Mouse (Mus musculus) cerebellum, adult 8-10 months (tissue): ENCODE data around the gene Dda1.
"Not testable (repeated sequence)": the region's sequence is repeated elsewhere in the genome, so short reads cannot be mapped to it uniquely, and the experiment has no call there.

Experiments used
- DNase-seq: peaks from one replicate; pipeline ENCODE4 v3.0.0; 2022

The Dda1 gene

GRCm38 (mm10) chr8:71468916-71469315 lies at the start of gene Dda1:
Gene Dda1, plus strand, starts transcription at chr8:71469199.
- peak; percentile 97 for DNase-seq

GRCm38 (mm10) chr8:71422121-71422520 lies 46.9 kb upstream of the Dda1 start:
- no peak for DNase-seq

DNA sequence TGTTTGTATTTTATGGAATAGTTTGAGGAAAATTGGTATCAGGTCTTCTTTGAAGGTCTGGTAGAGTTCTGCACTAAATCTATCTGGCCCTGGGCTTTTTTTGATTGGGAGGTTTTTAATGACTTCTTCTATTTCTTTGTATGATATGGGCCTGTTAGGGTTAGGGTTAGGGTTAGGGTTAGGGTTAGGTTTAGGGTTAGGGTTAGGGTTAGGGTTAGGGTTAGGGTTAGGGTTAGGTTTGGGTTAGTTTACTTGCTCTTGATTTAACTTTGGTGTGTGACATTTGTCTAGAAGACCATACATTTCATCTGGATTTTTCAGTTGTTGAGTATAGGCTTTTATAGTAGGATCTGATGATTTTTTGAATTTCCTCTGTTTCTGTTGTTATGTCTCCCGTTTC lies 36.1 kb upstream of the Dda1 start:
- not testable (repeated sequence) for DNase-seq

- DNase-seq: no peak
Measured at GRCm38 (mm10) chr8:71437041-71437440, 32.0 kb upstream of the Dda1 start.

DNA sequence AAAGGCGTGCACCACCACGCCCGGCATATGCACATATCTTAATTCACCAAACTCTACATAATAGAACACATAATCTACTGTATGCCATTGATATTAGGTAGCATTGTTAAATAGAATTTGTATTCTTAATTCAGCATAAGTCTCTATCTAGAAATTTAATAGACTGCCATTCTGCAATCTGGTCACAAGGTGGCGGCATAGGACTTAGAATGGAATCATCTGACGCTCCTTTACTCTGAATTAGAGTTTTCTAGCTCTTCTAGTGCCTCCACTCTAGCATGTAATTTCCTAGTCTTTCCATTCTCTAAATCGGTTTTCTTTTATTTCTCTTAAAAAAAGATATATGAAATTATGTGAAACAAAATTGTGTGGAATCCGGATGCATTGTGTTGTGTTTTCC lies 27.6 kb upstream of the Dda1 start:
- DNase-seq: peak; percentile 54

GRCm38 (mm10) chr8:71445096-71445495 lies 23.9 kb upstream of the Dda1 start:
- DNase-seq: no peak

DNA sequence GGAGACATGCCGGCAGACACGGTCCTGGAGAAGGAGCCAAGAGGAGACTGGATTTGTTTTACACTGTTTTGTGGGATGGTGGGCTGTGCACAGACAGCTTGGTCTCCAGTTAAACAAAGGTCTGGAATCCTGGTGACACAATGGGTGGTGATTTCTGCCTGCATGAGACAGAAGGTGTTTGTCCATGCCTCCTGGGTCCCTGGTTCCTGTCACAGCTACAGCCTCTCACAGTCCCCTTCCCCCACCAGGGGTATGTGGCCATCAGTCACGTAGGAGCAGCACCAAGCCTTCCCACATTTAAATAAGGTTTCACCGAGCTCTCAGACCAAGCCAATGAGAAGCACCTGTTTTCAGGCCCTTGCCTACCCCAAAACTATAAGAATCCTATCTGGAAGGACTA lies 17.7 kb upstream of the Dda1 start:
- DNase-seq: no peak

DNA sequence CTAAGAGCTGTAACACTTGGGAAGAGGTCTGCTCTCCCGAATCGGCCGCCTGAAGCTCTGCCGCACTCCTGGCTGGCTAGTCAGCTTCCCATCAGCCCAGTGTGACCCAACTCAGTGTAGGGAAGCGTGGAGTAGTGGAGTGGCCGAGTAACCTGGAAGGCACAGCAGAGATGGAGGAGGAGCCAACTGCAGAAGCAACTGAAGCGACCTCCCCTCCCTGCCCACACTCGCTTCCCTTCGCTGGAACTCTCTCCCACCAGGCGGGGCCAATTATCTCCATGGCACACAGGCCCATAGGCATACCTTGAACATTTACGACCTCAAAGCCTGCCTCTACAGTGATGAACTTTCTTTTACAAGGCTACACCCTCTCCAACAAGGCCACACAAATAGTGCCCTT lies 17.2 kb upstream of the Dda1 start:
- no peak for DNase-seq

DNA sequence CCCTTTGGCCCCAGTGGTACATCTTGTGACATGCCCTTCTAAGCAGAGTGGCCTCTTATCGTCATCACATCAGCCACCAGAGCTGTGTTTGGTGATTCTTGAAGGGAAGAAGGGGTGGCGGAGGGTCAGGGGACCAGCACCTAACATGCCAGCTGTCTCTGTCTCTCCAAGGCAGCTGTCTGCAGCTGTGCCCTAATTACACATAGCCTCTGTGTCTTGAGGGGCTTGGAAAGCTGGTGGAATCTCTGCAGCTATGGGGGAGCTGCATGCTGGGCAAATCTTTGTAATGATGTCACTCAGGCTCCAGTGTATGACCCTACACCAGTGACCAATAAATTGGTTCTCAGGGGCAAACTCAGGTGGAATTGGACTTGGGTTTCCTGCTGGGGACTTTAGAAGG lies 16.3 kb upstream of the Dda1 start:
- DNase-seq: no peak

DNA sequence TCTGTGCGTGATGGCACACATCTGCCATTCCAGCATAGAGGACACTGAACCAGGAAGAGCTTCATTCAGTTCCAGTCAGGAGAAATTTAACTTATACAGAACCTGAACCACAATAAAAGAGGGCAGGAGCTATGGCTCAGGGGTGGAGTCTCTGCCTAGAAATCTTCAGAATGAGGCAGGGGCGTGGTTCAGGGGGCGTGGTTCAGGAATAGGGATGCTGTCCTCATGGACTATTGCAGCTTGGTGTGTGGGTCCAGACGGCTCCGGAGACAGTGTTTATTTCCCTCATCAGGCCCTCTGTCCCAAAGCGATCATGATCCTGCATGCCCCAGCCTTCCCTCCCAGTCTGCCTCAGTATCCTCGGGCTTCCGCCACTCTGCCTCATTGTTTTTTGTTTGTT lies 14.3 kb upstream of the Dda1 start:
- DNase-seq: no peak

GRCm38 (mm10) chr8:71456906-71457305 lies 12.1 kb upstream of the Dda1 start:
- DNase-seq: peak; percentile 23

- no peak for DNase-seq
Measured at GRCm38 (mm10) chr8:71457659-71458270, 11.2 kb upstream of the Dda1 start.

DNA sequence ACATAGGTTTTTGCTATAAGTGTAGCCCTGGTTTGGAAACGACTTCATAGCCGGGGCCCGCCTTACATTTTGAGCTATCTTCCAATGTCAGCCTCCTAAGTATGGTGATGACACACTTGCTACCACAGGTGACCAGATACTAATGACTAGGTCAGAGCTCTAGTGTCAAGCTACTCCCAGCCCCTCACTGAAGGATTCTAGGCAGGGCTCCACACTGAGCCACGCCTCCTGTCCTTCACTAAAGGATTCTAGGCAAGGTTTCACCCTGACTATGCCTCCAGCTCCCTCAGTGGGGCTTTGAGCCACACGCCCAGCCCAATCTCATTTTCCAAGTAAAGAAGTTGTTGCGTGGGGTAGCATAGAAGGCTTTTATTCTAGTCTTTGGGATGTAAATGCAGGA lies 8.3 kb upstream of the Dda1 start:
- DNase-seq: peak; percentile 15

DNA sequence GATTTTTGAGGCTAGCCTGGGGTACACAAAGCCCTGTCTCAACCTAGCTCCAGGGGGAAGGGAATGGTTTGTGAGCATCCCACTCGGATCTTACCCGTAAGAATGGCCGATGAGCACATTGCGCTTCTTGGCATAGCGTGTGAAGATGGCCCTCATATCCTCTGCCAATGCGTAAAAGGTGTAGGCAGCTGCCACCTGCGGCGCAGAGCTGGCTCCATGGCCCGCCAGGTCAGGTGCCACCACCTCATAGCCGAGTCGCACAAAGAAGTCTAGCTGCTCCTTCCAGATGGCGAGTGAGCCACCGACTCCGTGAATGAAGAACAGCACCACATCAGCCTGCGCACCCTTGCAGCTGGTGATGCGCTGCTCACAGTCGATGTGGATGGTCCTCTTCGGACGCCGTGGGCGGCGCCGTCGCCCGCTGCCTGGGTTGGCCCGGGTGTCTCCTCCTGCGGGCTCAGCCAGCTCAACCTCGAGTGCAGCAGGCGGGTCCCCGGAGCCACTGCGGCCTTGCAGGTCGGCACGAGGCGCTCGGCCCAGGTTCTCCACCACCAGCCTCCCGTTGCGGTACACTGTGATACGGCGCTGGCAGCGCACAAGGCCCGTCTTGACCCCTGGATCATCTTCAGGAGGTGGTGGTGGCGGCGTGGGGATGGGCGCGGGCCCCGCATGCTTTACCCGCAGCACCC lies 7.7 kb upstream of the Dda1 start:
- peak; percentile 48 for DNase-seq

DNA sequence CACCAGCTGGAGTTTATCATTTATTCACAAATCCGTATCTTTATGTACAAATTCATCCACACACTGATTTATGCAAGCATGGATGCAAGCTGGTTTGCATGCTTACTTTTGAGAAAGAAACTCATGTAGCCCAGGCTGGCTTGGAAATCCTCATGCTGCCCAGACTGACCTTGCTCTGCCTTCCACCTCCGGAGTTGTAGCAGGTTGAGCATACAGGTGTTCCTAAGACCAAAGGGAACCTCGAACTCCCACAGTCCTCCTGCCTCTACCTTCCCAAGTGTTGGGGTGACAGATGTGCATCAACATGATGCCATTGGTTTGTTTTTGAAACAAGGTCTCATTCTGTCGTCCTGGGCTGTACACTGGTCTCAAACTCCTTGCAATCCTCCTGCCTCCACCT lies 6.8 kb upstream of the Dda1 start:
- peak; percentile 39 for DNase-seq

DNA sequence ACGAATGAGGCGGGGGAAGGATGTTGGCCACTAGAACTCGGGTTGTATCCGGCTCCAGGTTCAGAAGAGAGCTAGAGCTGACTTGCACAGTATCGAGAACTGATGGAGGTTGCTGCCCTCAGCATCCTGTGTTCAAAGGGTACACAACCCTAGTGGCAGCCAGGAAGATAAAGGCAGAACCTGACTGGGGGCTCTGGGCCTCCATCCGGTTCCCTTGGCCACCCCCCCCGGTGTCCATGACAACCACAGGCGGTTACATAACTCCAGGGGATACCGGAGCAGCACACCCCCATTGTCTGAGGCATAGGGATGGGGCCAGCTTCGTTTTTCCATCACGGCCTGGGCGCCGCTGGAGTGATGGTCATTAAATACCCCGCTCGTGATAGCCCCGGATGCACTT lies 6.2 kb upstream of the Dda1 start:
- peak; percentile 76 for DNase-seq

DNA sequence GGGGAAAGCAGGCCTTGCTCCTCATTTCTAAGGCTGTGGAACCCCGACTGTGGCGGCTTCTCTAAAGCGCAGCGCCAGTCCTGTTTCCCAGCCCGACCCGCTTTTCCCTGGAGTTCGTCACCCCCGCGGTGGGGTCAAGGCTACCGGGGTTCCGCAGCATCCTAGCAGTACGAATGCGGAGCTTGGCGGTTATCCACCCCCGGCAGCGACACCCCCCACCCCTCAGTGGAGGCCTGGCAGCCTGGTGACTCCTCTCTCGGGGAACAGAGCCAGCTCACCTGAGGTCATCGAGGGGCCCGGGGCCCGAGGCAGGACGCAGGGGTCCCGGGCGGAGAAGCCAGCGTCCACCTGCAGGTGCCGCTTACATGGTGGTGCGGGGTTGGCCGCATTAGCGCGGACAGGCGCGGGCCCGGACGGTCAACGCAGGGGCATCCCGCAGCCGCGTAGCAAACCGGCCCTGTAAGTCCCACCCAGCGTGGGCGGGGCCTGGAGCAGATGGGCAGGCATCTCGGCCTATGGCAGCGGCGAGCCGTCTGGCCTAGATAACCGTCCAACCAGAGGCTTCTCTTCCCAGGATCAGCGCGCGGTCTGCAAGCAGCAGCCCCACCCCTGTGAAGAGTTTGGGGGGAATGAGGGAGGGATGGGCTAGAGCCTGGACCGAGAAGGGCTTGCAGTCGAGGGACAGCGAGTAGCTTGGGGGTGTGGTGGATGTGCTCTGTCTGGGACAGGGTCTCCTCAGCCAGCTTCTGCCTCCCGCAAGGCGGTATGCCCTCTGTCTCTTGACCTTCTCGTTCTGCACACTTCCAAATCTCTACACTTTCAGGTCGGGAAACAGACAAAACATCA lies 5.6 kb upstream of the Dda1 start, which contains the start of gene Abhd8:
Abhd8 (minus strand) TSS at position 468 of the 846 bp plus-strand sequence.
- DNase-seq: peak; percentile 99

- peak; percentile 99 for DNase-seq
Measured at GRCm38 (mm10) chr8:71464513-71465500, 4.2 kb upstream of the Dda1 start, which contains the start of gene Mrpl34. Gene Mrpl34, plus strand, starts transcription at chr8:71464959.

DNA sequence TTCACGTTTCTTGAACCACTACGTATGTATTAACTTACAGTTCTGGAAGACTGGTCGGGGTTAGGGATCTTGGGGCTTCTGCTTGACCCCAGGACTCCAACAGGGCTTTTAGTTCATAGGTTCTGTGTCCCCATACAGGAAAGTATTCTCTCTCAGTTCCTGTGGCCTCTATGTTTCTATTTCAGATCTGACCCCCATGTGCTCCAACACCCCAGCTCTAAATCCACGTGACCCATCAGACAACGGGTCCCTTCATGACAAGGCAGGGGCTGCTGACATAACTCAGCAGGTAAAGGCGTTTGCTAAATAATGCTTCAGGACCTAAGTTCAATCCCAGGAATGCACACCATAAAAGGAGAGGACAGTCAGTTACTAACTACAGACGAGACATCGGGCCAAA lies 3.3 kb upstream of the Dda1 start:
- peak; percentile 30 for DNase-seq

GRCm38 (mm10) chr8:71466198-71466597 lies 2.8 kb upstream of the Dda1 start:
- peak; percentile 35 for DNase-seq

DNA sequence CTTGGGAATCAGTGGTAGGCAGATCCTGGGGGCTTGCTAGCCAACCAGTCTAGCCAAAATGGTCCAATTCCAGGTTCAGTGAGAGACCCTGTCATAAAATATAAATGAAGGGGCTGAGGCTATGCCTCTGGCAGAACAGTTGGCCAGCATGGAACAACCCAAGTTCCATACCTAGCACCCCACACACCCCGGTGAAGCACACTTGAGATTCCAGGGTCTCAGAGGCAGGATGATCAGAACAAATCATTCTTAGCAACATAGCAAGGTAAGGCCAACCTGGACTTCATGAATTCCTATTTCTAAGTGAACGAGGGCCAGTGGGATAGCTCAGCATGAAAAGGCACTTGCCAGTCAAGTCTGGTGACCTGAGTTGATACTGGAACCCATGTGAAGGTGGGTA lies 1.8 kb upstream of the Dda1 start:
- DNase-seq: peak; percentile 25

DNA sequence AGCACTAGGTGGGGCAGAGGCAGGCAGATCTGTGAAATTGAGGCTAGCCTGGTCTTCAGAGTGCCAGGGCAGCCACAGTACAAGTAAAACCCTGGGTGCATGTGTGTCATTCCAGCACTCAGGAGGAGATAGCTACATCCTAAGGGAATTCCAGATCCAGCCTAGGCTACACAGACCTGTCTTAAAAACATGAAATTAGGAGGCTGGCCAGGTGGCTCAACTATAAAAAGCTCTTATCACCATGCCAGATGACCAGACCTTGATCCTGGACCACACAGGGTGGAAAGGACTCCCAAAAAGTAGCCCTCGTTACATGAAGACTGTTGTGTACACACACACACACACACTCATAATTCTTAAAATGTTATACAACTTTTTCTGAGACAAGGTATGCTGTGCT lies 998 bp upstream of the Dda1 start:
- DNase-seq: peak; percentile 27
